Mouse (Mus musculus): Measurements from ENCODE around the gene Vasn. TPM values are rescaled to one million over a fixed set of nuclear protein-coding genes. Genes with fewer than 3 reads are reported as not detected.

Gene Vasn
- 5.9 and 6.9 TPM in 2 replicates for polyA plus RNA-seq (2012; rRNA removed)

DNA sequence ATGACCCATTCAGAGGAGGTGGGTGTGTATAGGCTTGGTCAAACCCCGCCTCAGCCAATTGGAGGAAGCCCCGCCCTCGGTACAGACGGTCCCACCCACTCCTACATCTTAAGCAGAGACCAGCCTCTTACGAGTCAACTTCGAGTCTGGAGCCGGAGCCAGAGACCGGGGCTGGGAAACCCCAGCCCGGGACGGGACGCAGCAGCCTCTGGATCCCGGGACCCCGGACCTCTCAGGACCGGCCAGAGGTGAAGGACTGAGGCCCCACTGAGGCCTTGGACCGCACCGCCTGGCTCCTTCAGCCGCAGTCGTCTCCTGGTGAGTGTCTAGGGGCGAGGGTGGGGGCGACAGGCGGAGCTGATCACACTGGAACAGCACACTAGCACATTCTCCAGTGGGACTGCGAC is at the start of gene Vasn, which contains the start of gene Dnaja3:
Vasn (plus strand) TSS at position 111 of the 407 bp plus-strand sequence.
Dnaja3 (plus strand) TSS at position 159 of the 407 bp plus-strand sequence.
- DNase-seq (ENCODE audit: extremely low spot score in 1 of 2, low spot score in 1 of 2) = peak; percentile 58 to 81

DNA sequence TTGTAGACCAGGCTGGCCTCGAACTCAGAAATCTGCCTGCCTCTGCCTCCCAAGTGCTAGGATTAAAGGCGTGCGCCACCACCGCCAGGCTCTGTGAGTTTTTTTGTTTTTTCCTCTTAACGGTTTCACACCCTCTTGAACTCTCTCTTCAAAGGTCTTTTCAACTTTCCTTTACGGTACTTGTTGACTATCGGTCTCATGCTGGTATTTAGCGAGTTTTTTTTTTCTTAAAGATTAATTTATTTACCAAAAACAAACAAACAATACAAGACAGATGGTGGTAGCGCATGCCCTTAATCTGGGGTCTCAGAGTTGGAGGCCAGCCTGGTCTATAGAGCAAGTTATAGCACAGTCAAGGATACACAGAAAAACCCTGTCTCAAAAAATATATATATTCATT is 49.5 kb upstream of the Vasn start:
- DNase-seq (ENCODE audit: extremely low spot score in 1 of 2, low spot score in 1 of 2) = no peak

- peak in 1 of 2 experiments; percentile 74 for DNase-seq (ENCODE audit: extremely low spot score in 1 of 2, low spot score in 1 of 2)
Observed at GRCm38 (mm10) chr16:4592909-4593875, 46.5 kb upstream of the Vasn start.

- no peak for DNase-seq (ENCODE audit: extremely low spot score in 1 of 2, low spot score in 1 of 2)
Observed at GRCm38 (mm10) chr16:4593971-4594813, 45.5 kb upstream of the Vasn start, which contains the start of gene Glis2. Glis2 (plus strand) TSS chr16:4594713.

DNA sequence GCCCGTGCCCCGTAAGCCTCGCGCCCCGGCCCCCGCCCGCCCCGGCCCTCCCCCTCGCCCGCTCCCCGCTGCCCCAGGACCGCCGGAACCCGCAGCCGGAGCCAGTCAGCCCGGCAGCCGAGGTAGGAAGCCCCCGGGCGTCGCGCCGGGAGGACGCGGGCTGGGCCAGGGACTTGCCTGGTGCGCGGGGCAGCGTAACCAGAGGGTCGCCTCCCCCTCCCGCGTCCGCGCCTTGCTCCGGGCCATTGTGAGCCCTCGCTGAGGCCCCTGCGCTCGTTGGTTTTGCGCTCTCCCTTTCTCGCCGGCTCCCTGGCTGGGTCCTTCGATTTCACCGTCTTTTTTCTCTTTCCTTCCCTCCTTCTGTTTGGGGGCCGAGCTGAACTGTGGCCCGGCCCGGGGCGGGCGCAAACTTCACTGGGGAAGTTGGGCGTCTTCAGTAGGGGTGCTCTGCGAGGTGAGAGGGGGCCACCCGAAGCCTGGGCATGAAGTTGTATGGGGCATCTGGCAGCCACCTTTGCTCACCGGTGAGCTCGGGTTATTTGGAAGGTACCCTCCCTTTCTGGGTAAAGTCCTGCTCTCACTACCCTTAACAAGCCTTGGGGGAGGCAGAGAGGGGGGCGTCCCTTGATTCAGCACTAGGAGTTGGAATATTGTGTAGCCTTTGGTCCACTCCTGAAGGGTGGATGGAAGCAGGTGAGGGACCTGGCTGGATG is 44.8 kb upstream of the Vasn start:
- DNase-seq (ENCODE audit: extremely low spot score in 1 of 2, low spot score in 1 of 2) = no peak

DNA sequence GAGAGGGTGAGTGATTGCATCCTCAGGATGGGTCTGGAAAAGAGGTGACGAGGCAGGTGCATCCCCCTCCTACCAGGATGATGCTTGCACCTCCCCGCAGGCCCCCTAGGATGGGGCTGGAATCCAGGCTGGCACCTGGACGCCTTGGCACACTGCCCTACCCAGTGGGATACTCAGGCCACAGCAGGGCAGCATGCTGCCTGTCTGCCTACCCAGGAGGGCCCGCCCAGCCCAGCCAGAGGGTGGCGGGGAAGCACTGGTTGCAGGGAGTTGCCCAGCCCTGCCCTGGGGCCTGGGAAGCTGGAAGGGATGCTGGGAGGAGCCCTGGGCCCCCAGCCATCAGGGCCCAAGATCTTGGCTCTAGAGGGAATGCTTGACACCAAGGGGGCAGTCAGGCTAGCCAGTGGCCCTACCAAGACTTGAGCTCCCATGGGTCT is 44.2 kb upstream of the Vasn start:
- DNase-seq (ENCODE audit: extremely low spot score in 1 of 2, low spot score in 1 of 2) = no peak

GRCm38 (mm10) chr16:4596141-4596728 is 43.5 kb upstream of the Vasn start:
- DNase-seq (ENCODE audit: extremely low spot score in 1 of 2, low spot score in 1 of 2) = no peak

DNA sequence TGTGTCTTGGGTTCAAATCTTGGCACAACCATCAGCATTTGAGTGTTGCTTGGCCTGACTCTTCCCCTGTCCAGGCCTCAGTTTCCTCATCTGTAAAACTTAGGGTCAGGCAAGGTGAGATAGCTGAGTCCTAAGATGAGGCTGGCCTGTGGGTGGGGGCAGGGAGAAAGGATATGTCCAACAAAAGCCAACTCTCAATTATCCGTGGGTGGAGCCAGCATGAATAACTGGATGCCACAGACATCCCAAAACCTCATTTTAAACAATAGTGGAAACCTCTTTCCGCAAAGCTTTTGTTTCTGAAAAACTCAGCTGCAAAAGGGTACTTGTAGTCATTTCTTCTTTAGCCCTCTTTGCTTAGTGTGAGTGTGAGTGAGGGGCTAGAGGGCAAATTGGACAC is 42.9 kb upstream of the Vasn start:
- no peak for DNase-seq (ENCODE audit: extremely low spot score in 1 of 2, low spot score in 1 of 2)

- no peak for DNase-seq (ENCODE audit: extremely low spot score in 1 of 2, low spot score in 1 of 2)
Observed at GRCm38 (mm10) chr16:4597296-4597695, 42.4 kb upstream of the Vasn start.

DNA sequence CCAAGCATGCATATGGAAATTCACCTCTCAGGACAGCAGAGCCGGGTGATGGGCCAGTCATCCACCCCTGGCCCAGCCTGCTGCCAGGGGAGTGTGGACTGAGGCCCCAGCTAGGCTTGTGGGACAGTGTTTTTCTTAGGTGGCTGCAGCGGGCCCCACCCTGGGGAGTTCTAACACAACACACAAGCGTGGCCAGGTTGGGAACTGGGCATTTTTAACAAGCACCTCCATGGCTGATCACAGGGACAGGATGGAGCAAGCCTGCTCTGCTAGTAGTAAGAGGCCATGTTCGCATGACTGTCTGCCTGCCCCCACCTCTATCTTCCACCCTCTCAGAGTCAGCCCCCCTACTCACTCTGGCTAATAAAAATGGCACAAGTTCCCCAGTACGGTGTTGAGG is 41.7 kb upstream of the Vasn start:
- DNase-seq (ENCODE audit: extremely low spot score in 1 of 2, low spot score in 1 of 2) = no peak

- DNase-seq (ENCODE audit: extremely low spot score in 1 of 2, low spot score in 1 of 2) = no peak
Observed at GRCm38 (mm10) chr16:4598891-4599543, 40.7 kb upstream of the Vasn start.

GRCm38 (mm10) chr16:4599616-4600015 is 40.1 kb upstream of the Vasn start:
- no peak for DNase-seq (ENCODE audit: extremely low spot score in 1 of 2, low spot score in 1 of 2)

DNA sequence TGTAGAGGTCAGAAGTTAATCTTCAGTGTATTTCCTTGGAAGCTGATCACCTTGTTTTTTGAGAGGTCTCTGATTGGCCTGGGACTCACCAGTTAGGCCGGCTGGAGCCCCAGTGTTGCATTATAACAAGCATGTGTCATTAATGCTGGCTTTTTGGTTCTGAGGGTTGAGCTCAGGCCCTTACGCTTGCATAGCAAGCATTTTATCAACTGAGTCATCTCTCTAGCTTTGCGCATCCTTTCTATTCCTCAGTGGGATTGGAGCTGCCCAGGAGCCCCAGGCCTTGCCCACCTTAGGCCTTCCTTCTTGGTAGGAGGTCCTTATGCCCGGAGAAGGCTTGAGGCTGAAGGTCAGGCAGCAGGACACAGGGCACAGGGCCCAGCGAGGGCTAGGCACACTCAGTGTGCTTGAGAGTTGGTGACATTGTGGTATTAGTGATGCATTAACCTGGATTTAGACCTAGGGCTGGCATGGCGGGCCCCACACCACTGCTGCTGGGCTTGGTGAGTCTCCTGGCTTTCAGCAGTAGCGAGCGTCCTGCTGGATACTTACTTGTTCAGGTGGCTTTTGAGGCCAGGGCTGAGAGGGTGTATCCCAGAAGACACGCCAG is 38.9 kb upstream of the Vasn start:
- DNase-seq (ENCODE audit: extremely low spot score in 1 of 2, low spot score in 1 of 2) = no peak

DNA sequence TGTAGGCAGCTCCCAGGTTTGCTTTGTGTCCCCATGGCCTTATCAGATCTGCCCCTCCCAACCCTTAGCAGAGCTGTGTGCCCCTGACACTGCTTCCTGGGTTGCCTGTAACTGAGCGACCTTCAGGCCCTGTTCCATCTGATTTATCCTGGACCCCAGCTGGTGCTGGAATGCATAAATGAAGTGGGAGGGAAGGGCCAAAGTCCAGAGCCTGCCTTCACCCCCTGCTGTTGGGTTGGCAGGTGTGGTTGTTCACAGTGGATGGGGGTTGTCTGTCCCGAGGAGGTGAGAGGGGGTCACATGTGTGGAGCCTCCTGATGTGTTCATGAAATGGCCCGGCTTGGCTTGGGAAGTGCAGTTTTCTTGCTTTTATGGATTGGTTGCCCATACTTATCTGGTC is 37.6 kb upstream of the Vasn start:
- no peak for DNase-seq (ENCODE audit: extremely low spot score in 1 of 2, low spot score in 1 of 2)

DNA sequence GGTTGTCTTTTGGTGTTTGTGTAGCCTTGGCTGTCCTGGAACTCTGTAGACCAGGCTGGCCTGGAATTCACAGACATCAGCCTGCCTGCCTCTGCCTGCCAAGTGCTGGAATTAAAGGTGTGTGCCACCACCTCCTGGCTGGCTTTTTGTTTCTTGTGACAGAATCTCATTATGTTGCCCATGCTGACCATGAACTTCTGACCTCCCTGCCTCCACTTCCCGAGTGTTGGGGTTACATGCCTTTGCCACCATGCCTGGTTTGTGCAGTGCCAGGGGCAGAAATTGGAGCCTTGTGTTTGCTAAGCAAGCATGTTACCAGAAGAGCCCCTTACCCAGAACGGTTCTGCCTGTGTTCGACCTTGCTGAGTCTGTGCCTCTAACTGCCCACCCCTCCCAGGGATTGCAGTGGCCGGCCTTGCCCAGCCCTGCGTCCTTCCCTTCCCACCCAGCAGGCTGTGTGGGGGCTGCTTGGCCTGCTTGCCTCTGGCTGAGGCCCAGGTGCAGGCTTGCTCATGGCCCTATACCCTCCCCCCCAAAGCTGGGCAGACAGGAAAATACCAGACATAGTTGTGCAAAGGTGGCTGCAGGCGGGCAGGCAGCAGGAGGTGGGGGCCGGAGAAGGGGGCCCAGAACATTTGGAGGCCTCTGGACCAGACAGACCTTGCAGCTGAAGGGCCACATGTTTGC is 36.8 kb upstream of the Vasn start:
- DNase-seq (ENCODE audit: extremely low spot score in 1 of 2, low spot score in 1 of 2) = no peak

- DNase-seq (ENCODE audit: extremely low spot score in 1 of 2, low spot score in 1 of 2) = no peak
Observed at GRCm38 (mm10) chr16:4603453-4603837, 36.3 kb upstream of the Vasn start.

GRCm38 (mm10) chr16:4604293-4604837 is 35.4 kb upstream of the Vasn start:
- DNase-seq (ENCODE audit: extremely low spot score in 1 of 2, low spot score in 1 of 2) = no peak

GRCm38 (mm10) chr16:4605514-4606131 is 34.1 kb upstream of the Vasn start:
- no peak for DNase-seq (ENCODE audit: extremely low spot score in 1 of 2, low spot score in 1 of 2)

Data from frontal cortex, adult 2 months (tissue).